Mouse (Mus musculus): ENCODE data around the gene Metap1d. TPM values are rescaled to one million over a fixed set of nuclear protein-coding genes. Genes with fewer than 3 reads are reported as not detected.

Metap1d gene
- polyA plus RNA-seq, 1 experiment, result 12.9 TPM

DNA sequence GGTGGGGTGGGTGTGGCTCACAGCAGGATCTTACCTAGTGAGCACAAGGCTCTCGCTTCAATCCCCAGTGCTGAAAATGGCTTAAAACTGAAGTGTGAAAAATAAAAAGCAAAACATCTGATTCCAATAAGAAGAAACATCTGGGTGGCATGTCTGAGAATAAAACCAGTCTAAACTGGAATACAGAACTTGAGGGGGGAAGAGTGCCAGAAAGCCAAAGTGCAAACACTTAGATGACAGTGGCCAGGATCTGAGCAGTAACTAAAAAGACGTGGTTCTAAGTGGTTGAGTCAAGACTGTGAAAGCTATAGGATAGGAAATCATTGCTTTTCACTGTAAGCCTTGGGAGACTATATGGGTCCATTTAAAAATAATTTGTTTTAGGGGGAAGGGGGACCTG, 9.7 kb upstream of the Metap1d start:
- Histone ChIP-seq H3K27me3 (ENCODE audit: control insufficient read depth, insufficient read depth, low read length) (no peaks in the 10 kb centered on the region), H3K4me3 (ENCODE audit: control insufficient read depth, low read depth, low read length) (no peak overlapping the region), H3K4me1 (ENCODE audit: control insufficient read depth, insufficient read depth, low read length) (0 out of 2 replicates have a peak, but pooled peaks cover 2% of the 10 kb centered on the region), H3K36me3 (ENCODE audit: control insufficient read depth, insufficient read depth, low read length) (no peaks in the 10 kb centered on the region), H3K27ac (ENCODE audit: control insufficient read depth, insufficient read depth, low read depth, low read length) (no peak overlapping the region)
- TF ChIP-seq CTCF (IDR thresholded peaks at IDR 0.05; ENCODE audit: control insufficient read depth, insufficient read depth, insufficient replicate concordance, low read depth, low read length), result no peak
- no peak for TF ChIP-seq POLR2A (IDR thresholded peaks at IDR 0.05; ENCODE audit: control insufficient read depth, low read depth, low read length)

DNA sequence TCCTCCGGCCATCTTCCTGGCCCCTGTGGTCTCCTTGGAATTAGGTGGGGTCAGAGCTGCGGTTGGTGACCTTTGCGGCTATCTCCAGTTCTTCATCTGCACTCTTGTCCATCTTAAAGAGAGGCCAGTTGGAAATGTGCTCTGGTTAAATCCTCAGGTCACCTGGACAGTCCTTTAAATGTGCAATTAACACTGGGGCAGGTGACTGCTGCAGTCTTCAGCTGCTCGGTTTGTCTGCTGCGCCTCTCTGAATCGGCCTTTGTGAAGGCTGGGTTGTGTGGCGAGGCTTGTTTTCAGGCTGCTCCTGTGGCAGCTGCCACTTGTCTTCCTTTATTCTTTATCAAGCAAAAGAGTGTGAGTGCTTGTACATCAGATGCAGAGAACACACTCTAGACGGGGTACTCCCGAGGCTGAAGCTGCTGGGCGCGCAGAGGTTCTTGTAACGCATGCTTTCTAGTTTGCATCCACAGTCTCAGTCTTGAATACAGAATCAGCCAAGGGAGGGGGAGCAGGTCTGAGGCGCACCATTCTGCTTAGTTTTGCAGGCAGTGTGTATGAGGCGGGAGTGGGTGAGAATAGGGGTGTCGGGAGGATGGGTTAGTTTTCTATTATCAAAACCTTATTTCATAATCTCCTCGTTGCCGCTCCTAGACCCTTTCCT, 7.4 kb upstream of the Metap1d start:
- Histone ChIP-seq H3K4me3 (ENCODE audit: control insufficient read depth, low read depth, low read length) (no peak overlapping the region), H3K27me3 (ENCODE audit: control insufficient read depth, insufficient read depth, low read length) (no peaks in the 10 kb centered on the region), H3K36me3 (ENCODE audit: control insufficient read depth, insufficient read depth, low read length) (no peaks in the 10 kb centered on the region), H3K27ac (ENCODE audit: control insufficient read depth, insufficient read depth, low read depth, low read length) (no peak overlapping the region), H3K4me1 (ENCODE audit: control insufficient read depth, insufficient read depth, low read length) (0 out of 2 replicates have a peak, but pooled peaks cover 2% of the 10 kb centered on the region)
- no peak for TF ChIP-seq POLR2A (IDR thresholded peaks at IDR 0.05; ENCODE audit: control insufficient read depth, low read depth, low read length)
- TF ChIP-seq CTCF (IDR thresholded peaks at IDR 0.05; ENCODE audit: control insufficient read depth, insufficient read depth, insufficient replicate concordance, low read depth, low read length), result no peak

DNA sequence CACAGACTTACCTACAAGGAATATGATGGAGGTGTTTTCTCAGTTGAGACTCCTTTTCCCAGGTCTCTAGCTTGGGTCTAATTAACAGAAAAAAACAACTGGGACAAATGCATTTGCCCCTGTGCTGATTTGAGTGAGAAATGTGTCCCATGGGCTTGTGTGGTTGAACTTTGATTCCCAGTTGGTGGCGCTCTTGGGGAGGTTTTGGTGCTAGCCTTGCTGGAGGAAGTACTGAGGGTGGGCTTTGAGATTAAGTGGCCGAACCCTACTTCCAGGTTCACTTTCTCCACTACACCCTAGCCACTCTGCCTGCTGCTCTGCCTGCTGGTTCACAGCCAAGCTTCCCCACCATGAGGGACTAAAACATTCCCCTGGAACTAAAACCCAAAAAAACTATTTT, 3.5 kb upstream of the Metap1d start:
- Histone ChIP-seq H3K36me3 (ENCODE audit: control insufficient read depth, insufficient read depth, low read length) (no peaks in the 10 kb centered on the region), H3K4me1 (ENCODE audit: control insufficient read depth, insufficient read depth, low read length) (peaks cover 5% of the 10 kb centered on the region; the same call in 1 of the 2 replicates), H3K4me3 (ENCODE audit: control insufficient read depth, low read depth, low read length) (no peak overlapping the region), H3K27me3 (ENCODE audit: control insufficient read depth, insufficient read depth, low read length) (no peaks in the 10 kb centered on the region), H3K27ac (ENCODE audit: control insufficient read depth, insufficient read depth, low read depth, low read length) (no peak overlapping the region)
- no peak for TF ChIP-seq POLR2A (IDR thresholded peaks at IDR 0.05; ENCODE audit: control insufficient read depth, low read depth, low read length)
- no peak for TF ChIP-seq CTCF (IDR thresholded peaks at IDR 0.05; ENCODE audit: control insufficient read depth, insufficient read depth, insufficient replicate concordance, low read depth, low read length)

DNA sequence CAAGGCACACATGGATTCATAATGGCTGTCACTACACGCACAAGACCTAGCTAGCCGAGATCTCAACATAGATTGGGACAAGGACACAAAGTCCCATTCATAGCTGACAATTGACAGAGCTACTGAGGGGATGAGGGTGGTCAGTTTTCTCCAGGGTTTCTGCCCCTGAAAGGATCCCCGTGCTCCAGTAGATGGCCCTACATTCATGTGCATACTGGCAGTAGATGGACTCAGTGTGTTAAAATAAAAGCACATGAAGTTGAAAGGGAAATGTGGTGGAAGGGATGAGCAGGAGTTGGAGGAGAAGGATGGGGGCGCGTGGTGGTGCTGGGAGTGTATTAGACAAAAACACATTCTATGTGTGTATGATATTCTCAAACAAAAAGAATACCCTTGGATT, 1.3 kb upstream of the Metap1d start:
- Histone ChIP-seq H3K4me1 (ENCODE audit: control insufficient read depth, insufficient read depth, low read length) (peaks cover 3% of the 10 kb centered on the region; the same call in 1 of the 2 replicates), H3K27me3 (ENCODE audit: control insufficient read depth, insufficient read depth, low read length) (no peaks in the 10 kb centered on the region), H3K4me3 (ENCODE audit: control insufficient read depth, low read depth, low read length) (no peak overlapping the region), H3K36me3 (ENCODE audit: control insufficient read depth, insufficient read depth, low read length) (no peaks in the 10 kb centered on the region), H3K27ac (ENCODE audit: control insufficient read depth, insufficient read depth, low read depth, low read length) (no peak overlapping the region)
- no peak for TF ChIP-seq CTCF (IDR thresholded peaks at IDR 0.05; ENCODE audit: control insufficient read depth, insufficient read depth, insufficient replicate concordance, low read depth, low read length)
- TF ChIP-seq POLR2A (IDR thresholded peaks at IDR 0.05; ENCODE audit: control insufficient read depth, low read depth, low read length), result no peak

DNA sequence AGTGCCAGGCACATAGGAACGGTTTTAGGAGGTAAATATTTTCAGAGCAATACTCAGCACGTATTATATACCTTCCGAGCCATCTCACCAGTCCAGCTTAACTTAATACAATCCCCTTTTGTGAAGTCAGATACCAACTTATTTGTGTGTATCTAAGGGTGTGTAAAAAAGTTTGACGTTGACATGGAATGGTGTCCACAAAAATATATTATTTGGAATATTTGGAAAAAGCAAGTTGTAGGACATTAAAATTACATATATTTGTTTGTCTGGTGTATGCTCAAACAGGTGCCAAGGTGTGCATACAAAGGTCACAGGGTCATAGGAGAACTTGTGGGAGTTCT, 813 bp downstream of the Metap1d start:
- Histone ChIP-seq H3K4me3 (ENCODE audit: control insufficient read depth, low read depth, low read length) (no peak overlapping the region), H3K27ac (ENCODE audit: control insufficient read depth, insufficient read depth, low read depth, low read length) (no peak overlapping the region), H3K27me3 (ENCODE audit: control insufficient read depth, insufficient read depth, low read length) (no peaks in the 10 kb centered on the region), H3K4me1 (ENCODE audit: control insufficient read depth, insufficient read depth, low read length) (peaks cover 3% of the 10 kb centered on the region; the same call in 1 of the 2 replicates), H3K36me3 (ENCODE audit: control insufficient read depth, insufficient read depth, low read length) (no peaks in the 10 kb centered on the region)
- TF ChIP-seq POLR2A (IDR thresholded peaks at IDR 0.05; ENCODE audit: control insufficient read depth, low read depth, low read length) (no peak), CTCF (IDR thresholded peaks at IDR 0.05; ENCODE audit: control insufficient read depth, insufficient read depth, insufficient replicate concordance, low read depth, low read length) (no peak)

DNA sequence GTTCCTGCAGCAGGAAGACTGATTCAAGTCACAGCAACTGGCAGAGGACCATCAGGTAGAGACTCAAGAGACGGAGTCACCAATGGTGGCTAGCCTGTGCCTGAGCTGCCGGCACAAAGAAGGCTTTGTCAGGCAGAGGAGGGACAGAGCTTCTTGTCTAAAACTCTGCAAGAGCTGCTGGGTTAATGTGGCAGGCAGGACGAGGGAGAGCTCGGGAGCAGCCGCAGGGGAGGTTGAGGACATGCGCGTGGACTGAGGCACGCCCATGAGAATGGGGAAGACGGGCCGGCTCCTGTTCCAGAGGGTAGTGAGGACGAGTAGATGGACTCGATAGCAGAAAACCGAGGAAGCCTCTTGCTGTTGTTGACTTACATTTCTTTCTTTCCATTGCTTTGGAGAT, 5.5 kb downstream of the Metap1d start:
- no peak for TF ChIP-seq POLR2A (IDR thresholded peaks at IDR 0.05; ENCODE audit: control insufficient read depth, low read depth, low read length)
- H3K27me3 ChIP-seq (ENCODE audit: control insufficient read depth, insufficient read depth, low read length), result no peaks in the 10 kb centered on the region
- no peak overlapping the region for H3K4me3 ChIP-seq (ENCODE audit: control insufficient read depth, low read depth, low read length)
- H3K36me3 ChIP-seq (ENCODE audit: control insufficient read depth, insufficient read depth, low read length), result no peaks in the 10 kb centered on the region
- H3K27ac ChIP-seq (ENCODE audit: control insufficient read depth, insufficient read depth, low read depth, low read length), result no peak overlapping the region
- no peaks in the 10 kb centered on the region for H3K4me1 ChIP-seq (ENCODE audit: control insufficient read depth, insufficient read depth, low read length)

DNA sequence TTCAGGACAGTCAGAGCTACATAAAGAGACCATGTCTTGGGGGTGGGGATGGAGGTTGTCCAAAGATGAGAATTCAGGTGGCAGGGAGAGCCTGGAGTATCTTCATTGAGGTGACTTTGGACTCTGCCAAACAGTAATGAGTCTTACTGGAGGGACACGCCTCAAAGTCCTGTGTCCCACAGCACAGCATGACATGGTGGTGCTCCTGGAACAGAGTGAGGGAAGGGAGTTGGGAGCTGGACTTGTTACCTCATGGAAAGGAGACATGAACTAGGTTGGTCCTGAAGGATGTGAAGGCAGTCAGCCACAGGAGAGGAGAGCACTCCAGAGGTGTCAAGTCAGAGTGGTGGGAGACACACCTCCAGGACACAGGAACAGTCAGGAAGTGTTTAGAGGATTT, 6.6 kb downstream of the Metap1d start:
- TF ChIP-seq CTCF (IDR thresholded peaks at IDR 0.05; ENCODE audit: control insufficient read depth, insufficient read depth, insufficient replicate concordance, low read depth, low read length) (no peak), POLR2A (IDR thresholded peaks at IDR 0.05; ENCODE audit: control insufficient read depth, low read depth, low read length) (no peak)
- no peak overlapping the region for H3K4me3 ChIP-seq (ENCODE audit: control insufficient read depth, low read depth, low read length)
- no peaks in the 10 kb centered on the region for H3K4me1 ChIP-seq (ENCODE audit: control insufficient read depth, insufficient read depth, low read length)
- no peak overlapping the region for H3K27ac ChIP-seq (ENCODE audit: control insufficient read depth, insufficient read depth, low read depth, low read length)
- no peaks in the 10 kb centered on the region for H3K36me3 ChIP-seq (ENCODE audit: control insufficient read depth, insufficient read depth, low read length)
- H3K27me3 ChIP-seq (ENCODE audit: control insufficient read depth, insufficient read depth, low read length), result no peaks in the 10 kb centered on the region

DNA sequence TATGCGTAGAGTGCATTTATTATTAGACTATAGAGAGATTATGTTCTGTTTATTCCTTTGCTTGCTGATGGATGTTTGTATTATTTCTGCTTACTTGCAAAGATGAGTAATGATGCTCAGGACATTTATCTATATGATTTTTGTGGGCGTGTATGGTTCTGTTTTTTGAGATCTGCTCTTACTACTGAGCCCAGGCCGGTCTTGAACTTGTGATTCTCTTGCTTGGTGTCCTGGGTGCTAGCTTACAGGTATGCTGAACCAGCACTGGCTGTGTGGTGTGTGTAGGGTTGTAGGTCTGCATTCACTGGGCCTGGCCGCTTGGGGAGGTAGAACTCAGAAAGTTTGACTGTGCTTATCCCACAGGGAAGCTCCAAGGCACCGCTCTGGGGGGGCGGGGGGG, 8.1 kb downstream of the Metap1d start:
- Histone ChIP-seq H3K4me1 (ENCODE audit: control insufficient read depth, insufficient read depth, low read length) (no peaks in the 10 kb centered on the region), H3K27ac (ENCODE audit: control insufficient read depth, insufficient read depth, low read depth, low read length) (no peak overlapping the region), H3K4me3 (ENCODE audit: control insufficient read depth, low read depth, low read length) (no peak overlapping the region), H3K27me3 (ENCODE audit: control insufficient read depth, insufficient read depth, low read length) (no peaks in the 10 kb centered on the region), H3K36me3 (ENCODE audit: control insufficient read depth, insufficient read depth, low read length) (no peaks in the 10 kb centered on the region)
- TF ChIP-seq POLR2A (IDR thresholded peaks at IDR 0.05; ENCODE audit: control insufficient read depth, low read depth, low read length), result no peak
- no peak for TF ChIP-seq CTCF (IDR thresholded peaks at IDR 0.05; ENCODE audit: control insufficient read depth, insufficient read depth, insufficient replicate concordance, low read depth, low read length)
